Mouse (Mus musculus) heart, embryonic 10.5 days (tissue): ENCODE results near the gene Angptl6. TPM values are rescaled to one million over a fixed set of nuclear protein-coding genes. Genes with fewer than 3 reads are reported as not detected.
A peak's percentile ranks its signal among the peaks of the same experiment; 100 is the strongest.
"Not testable (repeated sequence)": the region's sequence is repeated elsewhere in the genome, so short reads cannot be mapped to it uniquely, and the experiment has no call there.

Experiments
- DNase-seq: peaks from one replicate; pipeline ENCODE4 v3.0.0-alpha.2; 2017; ENCODE audit warnings: low spot score
- H3K27ac ChIP-seq: fragments of 300-500 bp; sonication (generic); 2 replicates; pipeline ENCODE4 v1.5.1; 2016; ENCODE audit warnings: mild to moderate bottlenecking
- H3K27me3 ChIP-seq: fragments of 300-500 bp; sonication (generic); 2 replicates; pipeline ENCODE4 v1.6.1; 2016; ENCODE audit warnings: mild to moderate bottlenecking; ENCODE audit not compliant: poor library complexity, insufficient read depth, severe bottlenecking
- H3K36me3 ChIP-seq: fragments of 300-500 bp; sonication (generic); 2 replicates; pipeline ENCODE4 v1.6.1; 2016; ENCODE audit warnings: mild to moderate bottlenecking, moderate library complexity
- H3K4me1 ChIP-seq: fragments of 300-500 bp; sonication (generic); 2 replicates; pipeline ENCODE4 v1.6.1; 2016; ENCODE audit warnings: mild to moderate bottlenecking
- H3K4me3 ChIP-seq: fragments of 300-500 bp; sonication (generic); 2 replicates; pipeline ENCODE4 v1.5.1; 2016; ENCODE audit warnings: mild to moderate bottlenecking, moderate library complexity
- H3K9me3 ChIP-seq: fragments of 300-500 bp; sonication (generic); 2 replicates; pipeline ENCODE4 v1.6.1; 2016; ENCODE audit warnings: mild to moderate bottlenecking, moderate library complexity
- WGBS: fragments of 180-500 bp; shearing (Covaris S2); methylation state at CpG from one replicate; pipeline ENCODE4 v1.1.7; 2016; 5-methylcytosine and 5-hydroxymethylcytosine counted together
- polyA plus RNA-seq: library from polyadenylated mRNA; unstranded; fragments of >200 nt; fragmentation: Nextera tagmentation; extraction: Ambion mirVana; gene quantifications from 2 replicates; pipeline ENCODE4 v1.2.1, GENCODE M21; 2016

Angptl6 gene
- polyA plus RNA-seq, 1 experiment from 2014 or later = 7.2 TPM

GRCm38 (mm10) chr9:20850179-20850578, 29.3 kb downstream of the Angptl6 start:
- Histone ChIP-seq H3K4me3 (no peak overlapping the region), H3K27me3 (peaks cover 8% of the 10 kb centered on the region), H3K4me1 (no peaks in the 10 kb centered on the region), H3K27ac (no peak overlapping the region), H3K36me3 (no peaks in the 10 kb centered on the region), H3K9me3 (no peaks in the 10 kb centered on the region)
- DNase-seq = no peak
- 77% methylated on average over 2 of the region's 2 CpGs for WGBS

- Histone ChIP-seq H3K4me1 (no peaks in the 10 kb centered on the region), H3K27ac (no peak overlapping the region), H3K9me3 (no peaks in the 10 kb centered on the region), H3K27me3 (peaks cover 16% of the 10 kb centered on the region; the same call in 1 of the 2 replicates), H3K4me3 (no peak overlapping the region), H3K36me3 (no peaks in the 10 kb centered on the region)
- no peak for DNase-seq
- WGBS = 28% methylated on average over 2 of the region's 2 CpGs
Measured at GRCm38 (mm10) chr9:20842670-20843069, 36.9 kb downstream of the Angptl6 start.

- Histone ChIP-seq H3K27me3 (peaks cover 13% of the 10 kb centered on the region; the same call in 1 of the 2 replicates), H3K9me3 (no peaks in the 10 kb centered on the region), H3K36me3 (no peaks in the 10 kb centered on the region), H3K4me3 (no peak overlapping the region), H3K27ac (no peak overlapping the region), H3K4me1 (0 out of 2 replicates have a peak, but pooled peaks cover 2% of the 10 kb centered on the region)
- WGBS = 51% methylated on average over 4 of the region's 4 CpGs
- DNase-seq = no peak
Measured at GRCm38 (mm10) chr9:20842211-20842610, 37.3 kb downstream of the Angptl6 start.

GRCm38 (mm10) chr9:20838931-20839330, 40.6 kb downstream of the Angptl6 start:
- Histone ChIP-seq H3K9me3 (no peaks in the 10 kb centered on the region), H3K4me3 (no peak overlapping the region), H3K4me1 (0 out of 2 replicates have a peak, but pooled peaks cover 3% of the 10 kb centered on the region), H3K36me3 (no peaks in the 10 kb centered on the region), H3K27me3 (peaks cover 5% of the 10 kb centered on the region; the same call in 1 of the 2 replicates), H3K27ac (no peak overlapping the region)
- no peak for DNase-seq
- WGBS = 53% methylated on average over 6 of the region's 6 CpGs

- H3K36me3 ChIP-seq = no peaks in the 10 kb centered on the region
- 79% methylated on average over 9 of the region's 9 CpGs for WGBS
- peaks cover 19% of the 10 kb centered on the region for H3K27me3 ChIP-seq
- DNase-seq = no peak
- H3K27ac ChIP-seq = no peak overlapping the region
- 0 out of 2 replicates have a peak, but pooled peaks cover 3% of the 10 kb centered on the region for H3K4me1 ChIP-seq
- H3K9me3 ChIP-seq = no peaks in the 10 kb centered on the region
- H3K4me3 ChIP-seq = no peak overlapping the region
Measured at GRCm38 (mm10) chr9:20837184-20837947, 42.2 kb downstream of the Angptl6 start.

- H3K4me1 ChIP-seq, DNase-seq, H3K4me3 ChIP-seq, H3K36me3 ChIP-seq, H3K9me3 ChIP-seq, H3K27ac ChIP-seq: not testable (repeated sequence)
- WGBS = 77% methylated on average over 11 of the region's 11 CpGs
- peaks cover 16% of the 10 kb centered on the region for H3K27me3 ChIP-seq
Measured at GRCm38 (mm10) chr9:20835431-20835954, 44.0 kb downstream of the Angptl6 start.

GRCm38 (mm10) chr9:20834881-20835280, 44.6 kb downstream of the Angptl6 start:
- Histone ChIP-seq H3K27me3 (peaks cover 22% of the 10 kb centered on the region), H3K36me3 (no peaks in the 10 kb centered on the region), H3K4me3 (no peak overlapping the region), H3K4me1 (peaks cover 7% of the 10 kb centered on the region; the same call in 1 of the 2 replicates), H3K27ac (no peak overlapping the region), H3K9me3 (no peaks in the 10 kb centered on the region)
- WGBS = 68% methylated on average over 1 of the region's 1 CpGs
- DNase-seq = no peak

- no peaks in the 10 kb centered on the region for H3K9me3 ChIP-seq
- no peaks in the 10 kb centered on the region for H3K36me3 ChIP-seq
- H3K4me3 ChIP-seq = peak overlapping the region; percentile 29; the same call in 1 of the 2 replicates
- peaks cover 4% of the 10 kb centered on the region; the same call in 1 of the 2 replicates for H3K4me1 ChIP-seq
- WGBS = 14% methylated on average over 19 of the region's 19 CpGs
- peak; percentile 95 for DNase-seq
- no peak overlapping the region for H3K27ac ChIP-seq
- H3K27me3 ChIP-seq = peaks cover 31% of the 10 kb centered on the region
Measured at GRCm38 (mm10) chr9:20830901-20831643, 48.5 kb downstream of the Angptl6 start.

- WGBS = 86% methylated on average over 1 of the region's 1 CpGs
- peaks cover 4% of the 10 kb centered on the region; the same call in 1 of the 2 replicates for H3K4me1 ChIP-seq
- H3K36me3 ChIP-seq = no peaks in the 10 kb centered on the region
- no peak overlapping the region for H3K4me3 ChIP-seq
- DNase-seq = no peak
- peaks cover 25% of the 10 kb centered on the region; the same call in 1 of the 2 replicates for H3K27me3 ChIP-seq
- H3K9me3 ChIP-seq = no peaks in the 10 kb centered on the region
- no peak overlapping the region for H3K27ac ChIP-seq
Measured at GRCm38 (mm10) chr9:20828127-20828526, 51.4 kb downstream of the Angptl6 start.

- H3K36me3 ChIP-seq = no peaks in the 10 kb centered on the region
- no peaks in the 10 kb centered on the region for H3K9me3 ChIP-seq
- no peak for DNase-seq
- H3K4me3 ChIP-seq = no peak overlapping the region
- no peak overlapping the region for H3K27ac ChIP-seq
- H3K4me1 ChIP-seq = peaks cover 2% of the 10 kb centered on the region; the same call in 1 of the 2 replicates
- peaks cover 17% of the 10 kb centered on the region; the same call in 1 of the 2 replicates for H3K27me3 ChIP-seq
- 66% methylated on average over 5 of the region's 5 CpGs for WGBS
Measured at GRCm38 (mm10) chr9:20825781-20826180, 53.7 kb downstream of the Angptl6 start.
